Mouse (Mus musculus): ENCODE data around the gene Npb.

- no peak for TF ChIP-seq POLR2A (IDR thresholded peaks at IDR 0.05; ENCODE audit: control insufficient read depth in 1 of 2, insufficient read depth in 1 of 2, low read depth in 1 of 2, low read length in 2 of 2, poor library complexity in 1 of 2)
- no peak for TF ChIP-seq USF1 (IDR thresholded peaks at IDR 0.05; ENCODE audit: low read depth, low read length)
- no peak for TF ChIP-seq ZNF384 (IDR thresholded peaks at IDR 0.05; ENCODE audit: low read depth, low read length)
- TF ChIP-seq CTCF (IDR thresholded peaks at IDR 0.05 in 2 of 3, conservative IDR thresholded peaks at IDR 0.05 in 1 of 3; ENCODE audit: control insufficient read depth in 1 of 3, insufficient read depth in 1 of 3, low read depth in 2 of 3, low read length in 3 of 3, poor library complexity in 1 of 3, severe bottlenecking in 1 of 3) = no peak
- TF ChIP-seq USF2 (IDR thresholded peaks at IDR 0.05; ENCODE audit: borderline replicate concordance in 1 of 2, insufficient read depth in 1 of 2, low read depth in 1 of 2, low read length in 2 of 2) = no peak
- TF ChIP-seq POLR2AphosphoS5 (IDR thresholded peaks at IDR 0.05; ENCODE audit: borderline replicate concordance, low read depth, low read length) = no peak
- TF ChIP-seq MAZ (IDR thresholded peaks at IDR 0.05; ENCODE audit: low read depth, low read length) = no peak
- TF ChIP-seq MEF2A (IDR thresholded peaks at IDR 0.05; ENCODE audit: extremely low read depth, insufficient replicate concordance, low read depth, low read length, poor library complexity, severe bottlenecking) = no peak
Observed at GRCm38 (mm10) chr11:120618619-120619535, 10.6 kb downstream of the Npb start.

All from MEL (cell line).